Mouse (Mus musculus): ENCODE data around the gene Vmn2r61.

Vmn2r61 gene

DNA sequence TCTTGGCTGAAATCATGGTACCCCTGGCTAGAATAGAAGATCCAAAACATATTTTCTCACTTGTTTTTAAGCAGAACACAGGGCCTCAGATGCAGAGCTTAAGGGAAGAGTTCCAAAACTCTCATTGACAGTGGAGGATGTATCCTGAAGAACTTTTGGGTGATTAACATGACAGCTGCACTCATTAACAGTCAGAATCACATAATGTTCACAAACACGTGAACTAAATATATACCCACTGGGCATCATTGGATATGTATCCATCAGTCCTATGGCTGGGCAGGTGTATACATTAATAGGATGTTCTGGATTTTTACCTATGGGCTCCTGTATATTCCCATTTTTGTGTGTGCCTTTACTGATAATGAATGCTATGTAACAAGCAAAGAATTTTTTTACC, at the start of gene Vmn2r61:
Vmn2r61 (plus strand) TSS at position 301 of the 400 bp plus-strand sequence.
- no peak for DNase-seq
